Mouse (Mus musculus): ENCODE data around the gene Ptges3.

- TF ChIP-seq TAL1 (conservative IDR thresholded peaks at IDR 0.05; ENCODE audit: low read depth, low read length) (no peak), CTCF (IDR thresholded peaks at IDR 0.05; ENCODE audit: low read depth, low read length) (no peak)
Measured at GRCm38 (mm10) chr10:128009735-128010134, 49.0 kb upstream of the Ptges3 start.

Data from G1E (cell line).